Mouse (Mus musculus) spleen, adult 10 weeks (tissue): Measurements from ENCODE around the gene C130073F10Rik. TPM values are rescaled to one million over a fixed set of nuclear protein-coding genes. Genes with fewer than 3 reads are reported as not detected.

ENCODE experiments used
- polyA plus RNA-seq: library from polyadenylated mRNA; stranded (reverse); fragments of 350-450 nt; fragmentation: Illumina TruSeq; extraction: RNeasy Lipid Tissue Mini Kit (QIAGEN cat#74804); gene quantifications from one replicate; pipeline ENCODE4 v1.2.3, GENCODE M21; 2015; ENCODE audit warnings: low replicate concordance; ENCODE audit not compliant: insufficient read depth

The C130073F10Rik gene
- not detected for polyA plus RNA-seq

DNA sequence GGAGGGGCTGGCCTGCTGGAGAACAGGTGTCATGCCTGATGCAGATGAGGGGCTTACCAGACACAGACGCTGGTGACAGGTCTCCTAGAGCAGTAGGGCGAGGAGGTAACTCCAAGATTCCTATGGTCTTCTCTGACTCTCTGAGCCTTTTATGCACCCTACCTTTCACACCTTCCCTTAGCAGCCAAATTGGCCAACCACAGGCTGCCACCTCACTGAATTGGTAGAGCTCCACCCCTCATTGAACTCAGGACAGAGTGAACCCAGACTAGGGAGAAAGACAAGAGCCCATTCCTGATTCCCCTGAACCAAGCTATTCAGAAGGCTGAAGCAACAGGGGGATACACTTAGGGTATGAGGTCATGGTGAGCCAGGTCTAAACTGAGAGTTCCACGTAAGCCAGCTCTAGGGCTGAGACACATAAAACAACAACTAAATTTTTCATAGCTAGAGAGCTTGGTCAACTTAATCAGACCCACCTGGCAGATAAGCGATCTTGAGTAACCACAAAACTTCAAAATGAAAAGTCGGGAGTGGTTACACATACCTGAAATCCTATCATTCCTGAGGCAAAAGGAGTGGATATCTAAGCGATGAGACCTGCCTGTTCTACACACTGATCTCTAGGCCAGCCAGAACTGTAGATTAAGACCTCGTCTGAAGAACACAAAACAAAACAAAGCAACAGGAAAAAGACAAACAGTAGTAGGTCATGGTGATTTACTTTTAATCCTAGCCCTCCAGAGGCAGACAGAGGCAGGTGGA, at the start of gene C130073F10Rik:
C130073F10Rik (minus strand) TSS at position 134 of the 765 bp plus-strand sequence.

DNA sequence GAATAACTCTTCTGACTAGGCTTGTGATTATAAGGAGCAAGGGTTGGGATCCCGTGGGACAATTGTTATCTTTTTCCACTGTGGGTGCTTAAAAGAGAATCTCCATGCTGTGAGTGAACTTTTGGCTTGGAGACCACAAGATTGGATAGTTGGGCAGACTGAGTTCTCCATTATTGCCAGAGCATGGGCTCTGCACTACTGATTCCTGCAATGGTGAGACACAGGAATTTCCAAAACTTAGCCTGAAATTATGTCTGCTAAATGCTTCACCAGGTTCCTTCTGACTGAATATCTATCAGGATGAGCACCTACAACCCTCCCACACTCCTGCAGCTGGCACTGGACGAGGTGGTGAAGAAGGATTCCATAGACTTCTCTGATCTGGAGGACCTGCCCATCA, 46.5 kb upstream of the C130073F10Rik start, which contains the start of gene Gm12794:
Gm12794 (plus strand) TSS at position 301 of the 400 bp plus-strand sequence.

GRCm38 (mm10) chr4:101908821-101909220, 15.2 kb upstream of the C130073F10Rik start, which contains the start of gene Gm12800:
Gm12800 (plus strand) TSS chr4:101909121.

GRCm38 (mm10) chr4:101843923-101844322, 49.7 kb downstream of the C130073F10Rik start, which contains the start of gene B020004J07Rik:
B020004J07Rik (minus strand) TSS chr4:101844023.

Other genes starting within 250 kb of the C130073F10Rik start
- 107 TPM for gene Leprot, start 246.1 kb downstream of the C130073F10Rik start, polyA plus RNA-seq
- gene Lepr, start 176.4 kb downstream of the C130073F10Rik start, polyA plus RNA-seq = 28.4 TPM
- gene B020004J07Rik, start 49.8 kb downstream of the C130073F10Rik start, polyA plus RNA-seq = not detected
- gene Gm12800, start 15.3 kb upstream of the C130073F10Rik start, polyA plus RNA-seq = not detected
- not detected for gene Gm12794, start 46.6 kb upstream of the C130073F10Rik start, polyA plus RNA-seq
- not detected for gene Gm12790, start 87.3 kb upstream of the C130073F10Rik start, polyA plus RNA-seq
- not detected for gene Gm12789, start 92.8 kb upstream of the C130073F10Rik start, polyA plus RNA-seq
- 71.6 TPM for gene Pde4b, start 193.8 kb upstream of the C130073F10Rik start, polyA plus RNA-seq